Mouse (Mus musculus): ENCODE results near the gene Ssr2. TPM values are rescaled to one million over a fixed set of nuclear protein-coding genes. Genes with fewer than 3 reads are reported as not detected.

Ssr2 gene
- total and polyA plus RNA-seq, 3 experiments, result 346 to 377 (median 364) TPM

DNA sequence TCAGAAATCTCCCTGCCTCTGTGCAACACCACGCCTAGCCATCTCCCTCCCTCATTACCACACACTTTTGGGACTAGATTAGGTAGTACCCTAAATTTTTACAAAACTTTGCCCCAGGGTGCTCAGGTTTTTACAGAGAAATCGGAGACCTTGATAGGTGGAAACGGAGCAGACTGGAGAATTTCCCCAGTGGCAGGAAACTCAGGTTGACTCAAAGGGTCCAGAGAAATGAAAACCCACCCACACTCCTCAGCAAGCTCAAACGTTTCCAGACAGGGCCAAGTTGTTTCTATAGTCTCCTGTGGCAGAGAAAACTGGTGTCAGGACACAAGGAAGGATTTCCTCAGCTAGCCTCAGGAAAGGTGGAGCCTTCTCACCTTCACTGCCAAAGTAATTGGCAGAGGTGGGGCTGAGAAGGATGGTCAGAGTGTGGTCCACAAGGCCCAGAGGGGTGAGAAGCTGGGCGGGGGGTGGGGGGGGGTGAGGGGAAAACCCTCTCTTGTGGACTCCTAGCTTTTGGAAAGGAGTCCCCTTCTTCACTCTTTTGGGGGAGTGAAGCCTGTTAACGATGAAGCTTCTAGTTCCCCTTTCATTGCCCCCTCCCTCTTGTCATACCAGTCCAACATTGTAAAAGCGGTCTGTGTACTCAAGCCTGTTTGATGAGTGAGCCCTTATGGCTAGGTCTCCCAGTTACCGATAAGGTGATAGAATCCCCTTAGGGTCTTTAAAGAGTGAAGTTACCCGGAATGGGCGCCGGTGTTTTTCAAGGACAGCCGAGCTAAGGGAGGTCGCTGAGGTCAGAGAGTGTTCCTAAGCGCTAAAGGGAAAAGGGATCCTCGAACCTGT lies 44.7 kb downstream of the Ssr2 start:
- Histone ChIP-seq H3K36me3 (replicated peaks in 1 of 2; ENCODE audit: control insufficient read depth in 1 of 2, insufficient read depth in 1 of 2, low read length in 1 of 2) (peaks cover 5 to 19% of the 10 kb centered on the region in 2 experiments), H3K79me2 (replicated peaks; ENCODE audit: control insufficient read depth, extremely low read depth, insufficient read depth, poor library complexity, severe bottlenecking) (peaks cover 43% of the 10 kb centered on the region), H3K9ac (ENCODE audit: insufficient read depth, low read depth) (peak overlapping the region; percentile 97), H3K9me3 (replicated peaks; ENCODE audit: low read length) (no peaks in the 10 kb centered on the region), H3K27ac (ENCODE audit: insufficient read depth, low read depth) (peak overlapping the region; percentile 70), H3K4me3 (replicated peaks in 1 of 3; ENCODE audit: low read depth in 2 of 3, low read length in 2 of 3, poor library complexity in 1 of 3) (peak overlapping the region; percentile 88 to 97 (median 88)), H3K4me2 (ENCODE audit: insufficient read depth, low read depth, poor library complexity, severe bottlenecking) (peak overlapping the region; percentile 70), H3K27me3 (replicated peaks) (peaks cover 8% of the 10 kb centered on the region), H3K4me1 (ENCODE audit: control insufficient read depth in 1 of 2, insufficient read depth in 2 of 2) (peaks cover 25 to 70% of the 10 kb centered on the region in 2 experiments)
- in situ Hi-C loops (cut with MboI; ENCODE audit: low pct_ligation_motif_present, low pct_unique_long_range_greater_than_20kb, low sequenced_read_pairs) (loop anchor here (25.0 kb wide), 1 partner anchor 117 kb away; no protein-coding TSS in a partner anchor), dilution Hi-C loops (cut with MboI; ENCODE audit: extremely low pct_ligation_motif_present, extremely low pct_unique_long_range_greater_than_20kb, low sequenced_read_pairs) (no loop called here)
- DNase-seq (ENCODE audit: extremely low read depth), result no peak
- TF ChIP-seq GABPA (IDR thresholded peaks at IDR 0.05; ENCODE audit: insufficient replicate concordance, low read depth, low read length) (no peak), USF2 (conservative IDR thresholded peaks at IDR 0.05; ENCODE audit: low read depth, low read length) (no peak), KAT2A (IDR thresholded peaks at IDR 0.05; ENCODE audit: insufficient replicate concordance, low read length) (no peak), E2F4 (IDR thresholded peaks at IDR 0.05; ENCODE audit: insufficient replicate concordance, low read depth, low read length) (no peak), SIN3A (IDR thresholded peaks at IDR 0.05; ENCODE audit: low read length) (peak; percentile 53; the same call in 1 of the 2 replicates), SMC3 (IDR thresholded peaks at IDR 0.05; ENCODE audit: low read depth, low read length) (no peak), MYC (IDR thresholded peaks at IDR 0.05; ENCODE audit: low read depth, low read length) (no peak), CHD1 (IDR thresholded peaks at IDR 0.05; ENCODE audit: low read depth, low read length) (0 out of 2 replicates have a peak, but pooled peaks have one; percentile 27), JUN (IDR thresholded peaks at IDR 0.05; ENCODE audit: insufficient read depth, low read depth, low read length) (no peak), EP300 (IDR thresholded peaks at IDR 0.05; ENCODE audit: low read length) (0 out of 2 replicates have a peak, but pooled peaks have one; percentile 8), ZC3H11A (IDR thresholded peaks at IDR 0.05; ENCODE audit: low read depth, low read length) (no peak), PAX5 (IDR thresholded peaks at IDR 0.05; ENCODE audit: low read length) (no peak)

DNA sequence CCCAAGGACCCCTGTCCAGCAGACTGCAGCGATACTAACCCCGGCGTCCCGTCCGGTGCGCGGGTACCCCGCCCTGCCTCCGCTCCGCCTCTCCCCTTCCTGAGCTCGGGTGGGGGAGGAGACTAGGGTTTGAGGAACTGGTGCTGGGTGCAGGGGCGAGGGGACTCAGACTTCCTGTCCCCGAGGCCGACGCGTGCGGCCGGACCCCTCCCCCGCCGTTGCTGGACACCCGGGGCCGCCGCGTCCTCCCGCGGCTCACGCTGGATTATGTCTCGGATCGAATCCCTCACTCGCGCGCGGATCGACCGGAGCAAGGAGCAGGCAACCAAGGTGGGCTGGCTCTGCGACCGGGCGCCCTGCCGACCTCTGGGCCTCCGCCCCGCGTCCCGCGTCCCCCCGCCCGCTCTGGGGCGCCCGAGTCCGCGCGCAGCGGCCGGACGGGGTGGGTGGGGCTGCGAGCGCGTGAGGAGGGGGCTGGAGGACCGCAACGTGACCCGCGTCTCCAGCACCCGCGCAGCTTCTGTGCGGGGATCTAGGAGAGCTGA lies 45.4 kb downstream of the Ssr2 start:
- Histone ChIP-seq H3K9me3 (replicated peaks; ENCODE audit: low read length) (no peaks in the 10 kb centered on the region), H3K27ac (ENCODE audit: insufficient read depth, low read depth) (peak overlapping the region; percentile 70), H3K36me3 (replicated peaks in 1 of 2; ENCODE audit: control insufficient read depth in 1 of 2, insufficient read depth in 1 of 2, low read length in 1 of 2) (peaks cover 10 to 25% of the 10 kb centered on the region in 2 experiments), H3K79me2 (replicated peaks; ENCODE audit: control insufficient read depth, extremely low read depth, insufficient read depth, poor library complexity, severe bottlenecking) (peaks cover 49% of the 10 kb centered on the region), H3K4me3 (replicated peaks in 1 of 3; ENCODE audit: low read depth in 2 of 3, low read length in 2 of 3, poor library complexity in 1 of 3) (peak overlapping the region; percentile 88 to 97 (median 88)), H3K4me1 (ENCODE audit: control insufficient read depth in 1 of 2, insufficient read depth in 2 of 2) (peaks cover 23 to 68% of the 10 kb centered on the region in 2 experiments), H3K4me2 (ENCODE audit: insufficient read depth, low read depth, poor library complexity, severe bottlenecking) (peak overlapping the region; percentile 70), H3K9ac (ENCODE audit: insufficient read depth, low read depth) (peak overlapping the region; percentile 97), H3K27me3 (replicated peaks) (peaks cover 8% of the 10 kb centered on the region)
- peak; percentile 71 for DNase-seq (ENCODE audit: extremely low read depth)
- dilution Hi-C loops (cut with MboI; ENCODE audit: extremely low pct_ligation_motif_present, extremely low pct_unique_long_range_greater_than_20kb, low sequenced_read_pairs), result no loop called here
- in situ Hi-C loops (cut with MboI; ENCODE audit: low pct_ligation_motif_present, low pct_unique_long_range_greater_than_20kb, low sequenced_read_pairs), result loop anchor here (25.0 kb wide), 1 partner anchor 116 kb away; no protein-coding TSS in a partner anchor
- TF ChIP-seq TCF12 (IDR thresholded peaks at IDR 0.05; ENCODE audit: low read depth, low read length) (peak; percentile 68), USF1 (IDR thresholded peaks at IDR 0.05; ENCODE audit: low read depth, low read length) (no peak), CHD1 (IDR thresholded peaks at IDR 0.05; ENCODE audit: low read depth, low read length) (0 out of 2 replicates have a peak, but pooled peaks have one; percentile 3), MAFK (IDR thresholded peaks at IDR 0.05; ENCODE audit: insufficient replicate concordance, low read length) (no peak), PAX5 (IDR thresholded peaks at IDR 0.05; ENCODE audit: low read length) (no peak), JUND (conservative IDR thresholded peaks at IDR 0.05; ENCODE audit: low read depth, low read length) (no peak), NRF1 (IDR thresholded peaks at IDR 0.05; ENCODE audit: low read depth, low read length) (no peak), ZC3H11A (IDR thresholded peaks at IDR 0.05; ENCODE audit: low read depth, low read length) (no peak), HCFC1 (IDR thresholded peaks at IDR 0.05; ENCODE audit: low read depth, low read length) (no peak; the same call in 1 of the 2 replicates), MYC (IDR thresholded peaks at IDR 0.05; ENCODE audit: low read depth, low read length) (no peak), ELF1 (IDR thresholded peaks at IDR 0.05; ENCODE audit: low read depth, low read length) (peak; percentile 80), NELFE (IDR thresholded peaks at IDR 0.05; ENCODE audit: low read depth, low read length) (no peak; the same call in 1 of the 2 replicates), KAT2A (IDR thresholded peaks at IDR 0.05; ENCODE audit: insufficient replicate concordance, low read length) (no peak), TBP (conservative IDR thresholded peaks at IDR 0.05; ENCODE audit: low read depth, low read length) (0 out of 2 replicates have a peak, but pooled peaks have one; percentile 34), ETS1 (conservative IDR thresholded peaks at IDR 0.05; ENCODE audit: low read depth, low read length) (no peak), MAZ (IDR thresholded peaks at IDR 0.05; ENCODE audit: low read depth, low read length) (no peak; the same call in 1 of the 2 replicates), SMC3 (IDR thresholded peaks at IDR 0.05; ENCODE audit: low read depth, low read length) (no peak), USF2 (conservative IDR thresholded peaks at IDR 0.05; ENCODE audit: low read depth, low read length) (no peak), POLR2AphosphoS2 (IDR thresholded peaks at IDR 0.05; ENCODE audit: low read depth, low read length) (no peak), POLR2A (IDR thresholded peaks at IDR 0.05; ENCODE audit: low read depth, low read length) (peak; percentile 71), JUN (IDR thresholded peaks at IDR 0.05; ENCODE audit: insufficient read depth, low read depth, low read length) (no peak), MAX (IDR thresholded peaks at IDR 0.05; ENCODE audit: low read length) (no peak), ZNF384 (IDR thresholded peaks at IDR 0.05; ENCODE audit: low read depth, low read length) (no peak), EP300 (IDR thresholded peaks at IDR 0.05; ENCODE audit: low read length) (no peak)

All from CH12.LX (cell line).